Mouse (Mus musculus): Measurements from ENCODE around the gene Tmem132e.

DNA sequence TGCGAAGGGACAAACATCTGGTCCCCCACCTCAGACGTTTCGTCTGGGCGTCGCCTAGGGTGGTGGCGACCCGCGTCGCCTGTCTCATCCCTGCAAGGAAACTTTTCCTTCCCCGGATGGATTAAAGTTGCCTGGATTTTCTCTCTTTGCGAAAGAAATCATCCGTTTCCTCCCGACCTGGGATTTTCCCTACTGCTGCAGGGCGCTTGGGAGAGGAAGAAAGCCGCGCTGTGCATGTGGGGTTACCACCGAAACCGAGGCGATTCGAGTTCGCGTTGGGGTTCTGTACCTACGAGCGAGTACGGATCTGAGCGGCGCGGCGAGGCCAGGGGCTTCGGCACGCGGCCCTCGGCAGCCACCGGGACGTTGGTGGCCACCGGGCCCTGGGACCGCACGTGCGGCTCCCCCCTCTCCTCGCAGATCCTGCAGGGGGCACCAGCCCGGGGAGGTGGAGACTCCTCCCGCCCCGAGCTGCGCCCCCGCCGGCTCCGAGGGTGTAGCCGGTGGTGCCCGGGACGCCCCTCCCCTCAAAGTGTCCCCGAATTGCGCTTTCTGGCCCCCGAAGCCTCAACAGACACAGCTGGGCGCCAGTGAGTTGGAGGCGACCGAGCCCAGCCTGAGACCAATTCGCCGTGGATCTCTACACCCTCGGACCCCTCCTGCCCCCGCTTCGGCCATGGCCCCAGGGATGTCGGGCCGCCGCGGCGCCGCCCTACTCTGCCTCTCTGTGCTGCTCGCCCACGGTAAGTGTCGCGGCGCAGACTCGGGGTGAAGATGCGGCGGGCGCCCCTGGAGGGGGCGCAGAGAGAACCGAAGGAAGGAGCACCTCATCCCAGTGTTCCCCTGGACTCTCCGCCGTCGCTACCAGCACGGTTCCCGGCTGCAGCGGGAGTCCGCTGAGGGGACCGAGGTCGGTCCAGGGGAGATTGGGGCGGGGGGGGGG, at the start of gene Tmem132e:
- TF ChIP-seq POLR2A (IDR thresholded peaks at IDR 0.05; ENCODE audit: insufficient read depth, low read length) (no peak), CTCF (IDR thresholded peaks at IDR 0.05; ENCODE audit: low read depth, low read length) (no peak), EP300 (IDR thresholded peaks at IDR 0.05; ENCODE audit: insufficient read depth, low read depth, low read length) (no peak)

Measured in ES-Bruce4 (cell line).